Mouse (Mus musculus) cerebellum, postnatal 36 days (tissue): Measurements from ENCODE around the gene Scrn3.

Experiments used
- DNase-seq, 2 experiments: peaks; one replicate each; pipeline ENCODE4 v3.0.0; 2021 to 2022; ENCODE audit warnings: mixed read lengths in 2 of 2

The Scrn3 gene

GRCm38 (mm10) chr2:73275261-73276040 is 37.0 kb upstream of the Scrn3 start:
- no peak for DNase-seq

- DNase-seq = no peak
Measured at GRCm38 (mm10) chr2:73276141-73276571, 36.2 kb upstream of the Scrn3 start.

GRCm38 (mm10) chr2:73277021-73277708 is 35.2 kb upstream of the Scrn3 start:
- no peak for DNase-seq

DNA sequence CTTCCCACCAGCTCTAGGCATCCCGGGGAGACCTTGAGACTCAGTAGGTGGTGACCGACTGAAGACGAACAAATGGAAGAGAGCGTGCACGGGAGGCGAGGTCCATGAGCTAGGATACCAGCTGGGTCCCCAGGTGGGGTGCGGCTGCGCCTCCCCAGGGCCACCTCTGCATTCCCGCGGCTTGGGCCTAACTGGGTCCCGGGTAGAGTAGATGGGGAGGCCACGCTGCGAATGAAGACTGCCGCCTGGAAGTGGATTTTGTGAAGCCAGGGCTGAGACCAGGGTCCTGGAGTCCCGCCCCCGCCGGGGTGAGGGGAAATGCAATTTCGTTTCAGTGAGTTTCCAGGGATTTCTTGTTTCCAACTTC is 34.7 kb upstream of the Scrn3 start:
- no peak for DNase-seq

GRCm38 (mm10) chr2:73278131-73278854 is 34.1 kb upstream of the Scrn3 start:
- DNase-seq = peak; percentile 82 to 86

DNA sequence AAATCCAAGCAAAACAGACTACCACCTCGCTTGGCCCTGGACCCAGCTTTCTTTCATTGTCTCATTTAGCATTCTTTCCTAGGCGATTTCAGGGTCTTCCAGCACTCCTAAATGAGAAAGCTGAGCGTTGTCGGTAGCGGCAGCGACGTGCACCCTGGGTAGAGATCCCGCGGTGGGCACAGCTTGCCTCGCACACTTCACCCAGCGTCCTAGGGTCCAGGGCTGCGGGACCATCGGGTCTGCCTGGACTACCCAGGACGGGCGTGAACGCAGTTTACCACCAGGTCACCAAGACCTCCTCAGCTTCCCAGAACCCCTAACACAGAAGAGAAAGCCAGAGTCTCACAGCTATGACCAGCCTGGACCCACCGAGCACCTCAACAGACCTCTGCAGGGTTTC is 33.5 kb upstream of the Scrn3 start:
- peak in 1 of 2 experiments; percentile 10 for DNase-seq

GRCm38 (mm10) chr2:73279271-73280038 is 32.9 kb upstream of the Scrn3 start:
- DNase-seq = no peak

- DNase-seq = no peak
Measured at GRCm38 (mm10) chr2:73280356-73281047, 31.9 kb upstream of the Scrn3 start.

GRCm38 (mm10) chr2:73281048-73281661 is 31.2 kb upstream of the Scrn3 start:
- no peak for DNase-seq

DNA sequence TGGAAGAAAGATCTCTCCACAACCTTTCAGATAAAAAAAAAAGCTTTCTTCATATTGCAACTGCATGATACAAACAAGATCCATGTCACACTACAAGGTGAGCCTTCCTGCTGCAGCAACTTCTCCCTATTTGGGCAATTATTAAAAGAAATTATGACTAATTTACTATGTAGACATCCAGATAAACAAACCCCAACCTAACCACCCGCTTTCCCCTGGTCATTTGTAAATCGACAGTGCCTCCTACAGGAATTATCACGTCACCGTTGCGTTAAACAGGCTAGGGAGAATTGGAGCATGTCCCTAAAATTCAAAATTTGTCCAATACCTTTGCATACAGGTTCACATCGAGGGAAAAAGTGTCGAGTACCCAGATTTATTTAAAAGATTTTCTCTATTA is 30.7 kb upstream of the Scrn3 start:
- no peak for DNase-seq

DNA sequence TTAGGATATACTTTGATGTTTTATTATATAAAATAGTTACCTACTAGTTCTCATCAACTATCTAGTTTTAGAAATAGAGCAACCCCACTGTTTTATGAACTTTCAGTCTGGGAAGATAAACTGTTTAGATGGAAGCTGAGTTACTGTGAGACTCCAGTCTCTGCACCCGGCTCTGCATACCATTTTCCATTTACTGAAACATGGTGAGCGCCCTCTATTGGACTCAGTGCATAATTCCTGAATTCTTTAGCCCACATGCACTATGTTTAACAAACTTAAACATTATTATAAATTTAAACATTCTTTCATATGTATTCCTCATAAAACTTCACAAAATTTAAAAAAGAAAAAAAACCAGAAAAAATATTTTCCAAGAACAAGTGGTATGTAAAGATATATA is 26.8 kb upstream of the Scrn3 start:
- DNase-seq = no peak

GRCm38 (mm10) chr2:73291130-73291529 is 21.3 kb upstream of the Scrn3 start:
- DNase-seq = no peak

GRCm38 (mm10) chr2:73295023-73295422 is 17.4 kb upstream of the Scrn3 start:
- no peak for DNase-seq

DNA sequence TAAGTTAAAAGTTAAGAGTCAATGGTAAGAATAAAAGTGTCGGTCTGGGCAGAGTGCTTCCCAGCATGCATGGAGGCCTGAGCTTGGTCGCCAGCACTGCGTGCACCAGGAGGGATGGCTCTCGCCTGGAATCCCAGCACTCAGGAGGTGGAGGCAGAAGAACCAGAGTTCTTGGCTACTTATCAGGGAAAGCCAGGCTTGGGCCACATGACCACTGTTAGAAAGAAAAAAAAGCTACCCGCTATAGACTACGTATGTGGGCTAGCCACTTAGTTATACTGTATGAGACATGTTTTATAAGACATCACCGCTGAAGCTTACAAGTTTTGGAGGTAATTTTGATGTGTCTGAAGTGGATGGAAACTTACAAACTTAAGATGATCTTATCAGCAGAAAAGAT is 14.2 kb upstream of the Scrn3 start:
- no peak for DNase-seq

DNA sequence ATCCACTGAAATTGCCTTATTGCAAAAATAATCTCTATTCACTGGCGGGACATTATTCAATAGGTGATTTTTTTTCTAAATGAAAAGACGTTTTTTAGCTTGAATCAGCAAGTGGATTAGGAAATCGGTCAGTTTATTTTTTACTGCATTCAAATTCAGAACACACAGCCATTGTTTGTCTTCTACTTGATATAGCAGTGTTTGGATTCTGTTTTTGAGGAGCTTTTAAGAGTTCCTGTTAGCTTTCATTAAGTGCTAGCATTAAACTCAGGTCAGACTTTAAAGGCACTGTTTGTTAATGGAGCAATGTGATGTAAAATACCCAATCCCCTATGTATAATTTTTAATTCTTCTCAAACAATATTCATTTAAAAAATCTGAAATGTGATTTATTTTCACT is 13.6 kb upstream of the Scrn3 start:
- no peak for DNase-seq

DNA sequence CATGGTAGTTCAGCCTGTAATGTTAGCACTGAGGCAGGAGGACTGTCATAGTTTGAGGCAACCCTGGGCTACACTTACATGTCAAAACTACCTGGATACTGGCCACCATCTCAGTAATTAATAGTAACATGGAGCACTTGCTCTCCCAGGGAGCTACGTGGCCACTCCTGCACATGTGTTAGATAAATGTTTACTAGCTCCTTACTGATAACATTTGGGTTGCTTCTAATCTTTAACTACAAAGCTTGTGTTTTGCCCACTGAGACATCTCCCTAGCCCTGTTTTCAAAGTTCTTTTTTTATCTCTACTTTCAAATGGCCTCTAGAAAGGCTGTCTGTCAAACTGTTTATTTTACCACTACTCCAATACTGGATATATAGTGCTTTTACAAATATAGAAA is 10.4 kb upstream of the Scrn3 start:
- no peak for DNase-seq

GRCm38 (mm10) chr2:73302722-73303121 is 9.7 kb upstream of the Scrn3 start:
- no peak for DNase-seq

DNA sequence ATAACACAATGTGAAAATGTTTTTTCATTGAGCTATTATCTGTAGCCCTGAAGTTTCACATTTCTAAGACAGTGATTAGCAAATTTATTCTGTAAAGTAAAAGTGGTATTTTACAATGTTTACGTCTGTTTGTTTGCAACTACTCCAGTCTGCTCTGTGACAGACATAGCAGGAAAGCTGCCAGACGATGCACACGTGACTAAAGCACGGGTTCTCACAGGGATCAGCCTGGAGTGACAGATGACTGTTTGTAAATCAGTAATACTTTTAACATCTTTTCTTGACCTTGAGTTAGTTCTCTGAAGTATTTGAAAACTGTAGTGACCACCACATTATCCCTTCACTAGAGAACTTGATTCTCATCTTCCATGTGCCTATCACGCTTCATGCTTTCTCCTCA is 7.9 kb upstream of the Scrn3 start:
- no peak for DNase-seq

GRCm38 (mm10) chr2:73306006-73306405 is 6.4 kb upstream of the Scrn3 start:
- no peak for DNase-seq

GRCm38 (mm10) chr2:73313117-73313501 is 708 bp downstream of the Scrn3 start:
- DNase-seq = peak; percentile 32 to 59

- no peak for DNase-seq
Measured at GRCm38 (mm10) chr2:73314311-73314710, 1.9 kb downstream of the Scrn3 start.

DNA sequence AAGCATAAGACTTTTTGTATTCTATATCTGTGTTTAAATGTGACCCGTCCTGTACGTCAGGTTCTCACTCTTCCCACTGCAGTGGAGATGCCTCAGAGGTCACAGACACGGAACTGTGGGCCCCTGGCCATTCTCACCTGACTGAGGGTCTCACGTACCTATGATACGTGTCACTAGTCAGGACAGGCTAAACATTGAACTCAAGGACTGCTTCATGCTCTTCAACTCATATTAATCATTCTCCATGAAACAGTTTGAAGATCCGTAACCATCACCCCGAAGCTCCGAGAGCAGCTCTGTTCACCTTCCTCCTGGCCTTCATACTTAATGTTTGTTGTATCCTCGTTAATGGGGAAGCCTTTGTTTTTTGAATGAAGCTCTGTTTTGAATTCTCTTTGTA is 5.0 kb downstream of the Scrn3 start:
- no peak for DNase-seq
